Mouse (Mus musculus) large intestine, adult 2 months (tissue): Measurements from ENCODE around the gene Hecw2. TPM values are rescaled to one million over a fixed set of nuclear protein-coding genes. Genes with fewer than 3 reads are reported as not detected.

Source experiments
- DNase-seq: peaks from one replicate; pipeline ENCODE4 v3.0.0-alpha.2; 2012; ENCODE audit warnings: low read depth, low spot score
- WGBS: fragments of 180-500 bp; shearing (Covaris S2); methylation state at CpG from one replicate; pipeline ENCODE4 v1.1.7; 2018; 5-methylcytosine and 5-hydroxymethylcytosine counted together
- polyA plus RNA-seq: library from polyadenylated mRNA; depleted of rRNA; stranded (reverse); fragments of >200 nt; gene quantifications from 2 replicates; pipeline ENCODE4 v1.2.3, GENCODE M21; 2012

Hecw2 gene
- polyA plus RNA-seq, 1 experiment: 0.24 TPM

DNA sequence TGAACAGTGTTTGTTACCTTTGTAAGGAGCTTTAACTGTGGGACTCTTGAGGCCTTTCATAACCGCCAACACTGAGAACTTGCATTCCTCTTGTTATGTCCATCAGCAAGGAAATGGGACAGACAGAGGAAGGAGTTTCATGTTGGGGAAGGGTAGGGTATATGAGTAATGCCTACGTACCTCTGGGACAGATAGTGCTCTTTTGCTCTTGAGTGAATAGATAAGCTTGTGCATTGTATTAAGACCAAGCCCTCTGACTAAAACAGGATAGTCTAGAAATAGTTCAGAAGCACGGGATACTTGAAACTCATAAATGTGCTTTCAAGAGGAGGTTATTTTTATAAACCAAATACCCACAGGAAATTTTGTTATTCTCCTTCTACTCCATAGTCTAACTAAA, 191.7 kb downstream of the Hecw2 start:
- DNase-seq: no peak

DNA sequence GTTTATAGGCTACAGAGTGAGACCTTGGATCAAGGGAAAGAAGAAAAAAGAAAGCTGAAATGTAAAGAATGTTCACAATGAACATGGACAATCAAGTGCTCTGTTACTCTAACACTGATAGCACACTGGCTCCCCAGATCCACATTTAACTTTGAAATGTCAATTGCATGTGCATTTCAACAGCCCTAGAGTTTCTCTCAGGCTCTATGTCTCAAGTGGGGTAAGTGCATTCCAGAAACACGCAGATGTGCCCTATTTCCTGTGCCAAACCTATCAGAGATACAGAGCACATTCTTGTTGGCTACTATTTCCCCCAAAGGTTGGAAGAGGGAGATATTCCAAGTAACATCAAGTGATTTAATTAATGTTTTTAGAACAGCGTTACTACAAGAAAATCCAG, 192.9 kb downstream of the Hecw2 start:
- no peak for DNase-seq
- 83% methylated on average over 2 of the region's 2 CpGs for WGBS

More for the DNA sequence above, 191.7 kb downstream of the Hecw2 start:
- WGBS: 70% methylated on average over 3 of the region's 3 CpGs

DNA sequence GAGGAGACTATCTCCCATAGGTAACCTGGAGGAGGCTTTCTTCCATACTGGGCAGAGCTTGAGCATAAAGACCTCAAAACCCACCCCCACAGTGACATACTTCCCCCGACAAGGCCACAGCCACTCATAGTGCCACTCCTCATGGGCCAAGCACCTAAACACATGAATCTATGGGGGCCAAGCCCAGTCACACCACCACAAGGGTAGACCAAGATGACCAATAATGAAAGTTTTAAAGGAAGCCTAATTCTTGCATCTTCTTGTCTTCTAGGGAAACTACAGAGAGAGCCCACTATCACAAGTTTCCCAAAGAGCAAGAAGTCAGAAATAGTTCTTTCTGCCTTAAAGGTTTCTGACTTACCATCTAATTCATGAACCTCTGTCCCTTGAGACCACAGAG, 197.7 kb downstream of the Hecw2 start:
- 94% methylated on average over 1 of the region's 1 CpGs for WGBS
- no peak for DNase-seq

DNA sequence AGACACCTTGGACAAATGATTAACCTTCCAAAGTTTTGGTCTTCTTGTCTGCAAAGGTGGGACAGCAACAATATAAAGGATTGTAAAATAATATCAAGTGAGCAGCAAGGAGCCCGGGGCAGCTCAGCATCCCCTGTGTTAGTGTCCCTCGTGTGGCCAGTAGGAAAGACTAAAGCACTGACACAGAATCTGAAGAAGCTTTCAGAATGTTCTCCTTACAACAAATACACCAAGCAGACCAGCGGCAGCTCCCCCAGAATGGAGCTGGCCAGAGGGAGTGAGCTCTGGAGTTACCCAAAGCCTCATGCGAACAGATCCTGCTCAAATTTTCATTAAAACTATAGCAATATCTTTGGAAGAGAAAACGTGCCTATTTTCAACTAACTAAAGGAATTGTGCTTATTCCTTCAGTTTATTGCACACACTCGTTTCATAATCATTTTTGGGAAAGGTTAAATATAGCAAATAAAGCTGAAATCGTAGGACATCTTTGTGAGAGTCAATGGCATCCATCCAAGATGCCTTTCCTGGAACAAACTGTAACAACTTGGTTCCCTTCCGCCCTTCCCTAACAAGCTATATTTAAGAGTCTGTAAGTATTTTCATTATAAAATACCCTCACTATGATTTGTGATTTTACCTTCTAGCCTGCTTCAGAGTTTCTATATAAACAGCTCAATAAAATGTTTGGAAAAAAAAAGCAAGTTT, 208.6 kb downstream of the Hecw2 start:
- WGBS: 47% methylated on average over 8 of the region's 8 CpGs
- no peak for DNase-seq

DNA sequence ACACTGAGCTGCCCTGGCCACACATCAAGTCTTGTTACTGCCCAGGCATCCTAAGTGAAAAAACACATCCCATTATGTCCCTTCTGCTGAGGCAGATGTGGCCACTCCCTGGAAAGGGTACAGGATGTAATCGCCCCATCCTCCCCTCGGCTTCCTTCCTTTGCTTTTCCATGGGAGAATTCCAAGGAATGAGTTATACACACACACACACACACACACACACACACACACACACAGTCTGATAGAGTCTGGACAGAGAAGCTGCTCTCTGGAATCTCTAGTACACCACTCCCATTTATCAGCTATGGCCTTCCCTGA, 216.5 kb downstream of the Hecw2 start:
- no peak for DNase-seq
- WGBS: 78% methylated on average over 2 of the region's 2 CpGs

DNA sequence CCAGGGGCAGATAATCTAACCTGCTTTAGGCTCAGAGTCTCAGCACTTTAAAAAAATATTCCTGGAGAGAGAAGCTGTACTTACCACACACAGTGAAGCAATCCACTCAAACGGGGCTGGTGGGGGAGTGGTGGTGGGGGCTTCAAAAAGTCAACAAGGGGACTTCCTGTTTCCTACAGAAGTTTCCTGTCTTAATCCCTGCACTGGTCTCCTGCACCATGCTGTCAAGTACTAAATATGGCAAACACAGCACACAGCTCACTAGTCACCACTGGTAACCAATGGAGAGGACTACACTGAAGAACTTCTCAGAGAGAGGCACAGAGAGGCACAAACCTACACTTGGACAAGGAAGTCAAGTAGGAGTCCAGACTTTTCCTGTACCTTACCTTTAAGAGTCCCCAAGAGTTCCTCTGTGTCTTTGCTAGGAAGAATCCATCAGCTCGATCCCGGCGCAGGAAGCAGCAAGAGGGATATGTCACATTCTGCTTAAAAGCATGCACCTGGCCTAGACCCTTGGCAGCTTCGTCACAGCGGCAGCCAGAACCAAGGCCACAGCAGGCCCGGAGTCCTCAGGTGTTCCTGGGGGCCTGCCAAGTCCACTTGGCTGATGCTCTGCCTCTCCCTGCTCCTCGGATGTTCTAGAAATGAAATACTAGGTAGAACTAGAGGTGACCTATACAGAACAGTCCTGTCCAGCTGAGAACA, 217.0 kb downstream of the Hecw2 start:
- no peak for DNase-seq
- WGBS: 55% methylated on average over 8 of the region's 8 CpGs

DNA sequence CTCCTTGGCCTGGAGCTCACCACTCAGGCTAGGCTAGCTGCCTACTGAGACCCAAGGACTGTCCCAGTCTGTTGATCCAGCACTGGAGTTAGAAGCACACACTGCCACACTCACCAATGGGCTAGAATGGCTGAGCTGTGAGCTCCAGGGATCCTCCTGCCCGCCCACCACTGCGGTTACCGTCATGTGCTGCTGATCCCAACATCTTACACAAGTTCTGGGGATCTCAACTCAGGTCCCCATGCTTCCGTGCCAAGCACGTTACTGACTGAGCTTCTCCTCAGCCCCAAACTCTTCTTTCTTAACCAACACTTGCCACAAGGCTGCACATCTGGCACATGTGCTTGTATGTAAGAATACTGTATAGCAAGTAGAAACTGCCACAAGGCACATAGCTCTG, 218.2 kb downstream of the Hecw2 start:
- 94% methylated on average over 5 of the region's 5 CpGs for WGBS
- DNase-seq: no peak

DNA sequence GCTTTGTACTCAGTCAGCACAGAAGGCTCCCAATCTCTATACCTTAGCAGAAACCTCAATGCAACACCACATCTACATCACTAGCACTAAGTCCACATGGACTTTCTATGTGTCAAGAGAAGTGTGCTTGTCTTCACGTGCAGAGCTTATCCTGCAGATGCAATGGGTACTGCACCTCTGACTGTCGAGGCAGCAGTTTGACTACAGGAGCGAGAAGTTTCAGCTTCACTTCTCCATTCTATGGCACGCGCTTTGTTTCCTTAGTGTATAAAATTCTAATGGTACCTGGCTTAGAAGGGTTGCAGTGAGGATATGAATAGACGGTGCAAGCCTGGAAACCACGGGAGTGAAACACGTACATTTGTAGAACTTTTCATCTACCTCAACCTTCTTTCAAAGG, 218.9 kb downstream of the Hecw2 start:
- no peak for DNase-seq
- 89% methylated on average over 8 of the region's 8 CpGs for WGBS

DNA sequence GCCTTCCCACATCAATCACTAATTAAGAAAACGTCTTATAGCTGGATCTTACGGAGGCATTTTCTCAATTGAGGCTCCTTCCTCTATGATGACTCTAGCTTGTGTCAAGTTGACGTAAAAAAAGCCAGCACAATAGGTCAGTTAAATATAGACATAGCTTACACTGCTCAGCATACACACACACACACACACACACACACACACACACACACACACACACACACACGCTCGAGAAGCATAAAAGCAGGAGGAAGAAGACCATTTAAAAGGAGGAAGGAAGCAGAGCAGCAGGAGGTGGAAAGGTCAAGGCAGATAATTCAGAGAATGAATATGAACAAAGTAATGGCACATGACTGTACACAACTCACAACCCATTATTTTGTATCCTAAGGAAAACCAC, 220.0 kb downstream of the Hecw2 start:
- 38% methylated on average over 5 of the region's 5 CpGs for WGBS
- no peak for DNase-seq

DNA sequence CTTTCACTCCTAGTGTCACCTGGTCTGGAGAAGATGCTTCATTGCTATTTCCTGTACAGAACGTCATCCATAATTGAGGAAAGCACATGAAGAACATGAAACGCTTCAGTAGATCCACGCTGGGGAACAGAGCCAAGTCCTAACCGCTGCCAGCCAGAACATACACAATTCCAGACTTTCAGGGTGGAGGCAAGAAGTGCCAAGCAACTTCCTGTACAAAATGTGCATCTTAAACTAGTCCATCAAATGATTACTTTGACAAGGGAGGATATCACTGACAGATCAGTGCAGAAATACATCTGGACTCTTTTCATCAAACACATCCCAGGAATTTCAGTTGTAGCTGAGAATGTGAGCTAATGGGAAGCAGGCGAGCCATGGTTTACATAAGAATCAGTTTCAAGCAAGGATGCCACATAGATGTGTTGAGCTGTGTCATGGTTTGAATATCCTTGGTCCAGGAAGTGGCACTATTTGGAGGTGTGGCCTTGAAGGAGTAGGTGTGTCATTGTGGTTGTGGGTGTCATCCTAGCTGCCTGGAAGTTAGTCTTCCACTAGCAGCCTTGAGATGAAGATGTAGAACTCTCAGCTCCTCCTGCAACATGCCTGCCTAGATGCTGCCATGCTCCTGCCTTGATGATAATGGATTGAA, 224.5 kb downstream of the Hecw2 start:
- no peak for DNase-seq
- 69% methylated on average over 5 of the region's 5 CpGs for WGBS

DNA sequence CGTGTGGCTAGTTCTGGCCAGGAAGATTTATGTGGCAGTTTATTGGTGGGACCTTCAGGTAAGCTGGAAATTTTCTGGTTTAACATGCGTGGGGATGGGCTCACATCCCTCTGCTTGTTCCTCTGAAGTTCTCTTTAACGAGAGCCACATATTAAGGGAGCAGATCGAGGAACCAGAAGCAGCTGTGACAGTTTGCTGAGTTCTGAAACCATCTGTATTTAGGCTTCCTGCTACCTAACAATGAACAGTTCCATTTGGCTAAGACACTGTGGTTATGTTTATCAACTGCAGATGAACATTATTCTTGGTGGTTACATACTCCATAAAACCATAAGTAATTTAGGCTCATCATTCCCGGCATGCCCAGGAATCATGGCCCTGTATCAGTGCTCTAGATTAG, 242.6 kb downstream of the Hecw2 start:
- WGBS: 36% methylated on average over 5 of the region's 5 CpGs

DNA sequence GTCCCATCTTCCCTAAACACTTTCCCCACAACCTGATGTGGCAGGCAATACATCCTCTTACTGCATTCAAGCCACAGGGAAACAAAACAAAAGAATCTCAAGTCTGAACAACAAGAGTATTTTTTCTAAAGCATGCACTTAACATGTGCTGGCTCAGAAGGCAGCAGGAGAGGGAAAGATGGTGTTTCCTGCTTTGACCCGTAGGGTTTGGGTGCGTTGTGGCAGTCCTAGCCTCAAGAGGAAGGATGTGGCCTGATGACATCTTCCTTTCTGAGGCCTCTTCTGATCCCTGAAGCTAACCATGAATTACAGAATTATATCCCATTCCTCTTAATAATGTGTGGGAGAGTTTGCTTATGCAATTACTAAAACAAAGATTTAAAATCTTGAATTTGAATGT, 249.2 kb downstream of the Hecw2 start:
- WGBS: 66% methylated on average over 2 of the region's 2 CpGs
- no peak for DNase-seq

More for the DNA sequence above, 242.6 kb downstream of the Hecw2 start:
- no peak for DNase-seq

DNA sequence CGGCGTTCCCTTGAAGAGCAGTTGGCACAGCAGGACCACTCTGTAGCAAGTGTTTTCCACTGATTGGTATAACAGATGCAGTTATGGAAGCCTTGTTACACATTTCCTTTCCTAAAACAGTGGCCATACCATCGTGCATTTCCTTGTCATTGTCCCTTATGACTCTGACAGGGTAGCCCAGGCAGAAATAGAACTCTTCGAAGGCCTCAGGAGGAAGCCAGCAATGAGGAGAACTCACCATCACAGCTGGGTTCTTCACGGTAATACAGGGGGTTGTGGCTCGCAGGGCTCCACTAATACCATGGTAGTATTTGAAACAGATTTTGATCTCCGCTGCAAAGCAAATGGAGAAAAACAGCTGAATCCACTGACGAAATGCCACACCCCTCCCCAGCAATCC, 252.5 kb downstream of the Hecw2 start:
- no peak for DNase-seq
- 77% methylated on average over 8 of the region's 8 CpGs for WGBS

DNA sequence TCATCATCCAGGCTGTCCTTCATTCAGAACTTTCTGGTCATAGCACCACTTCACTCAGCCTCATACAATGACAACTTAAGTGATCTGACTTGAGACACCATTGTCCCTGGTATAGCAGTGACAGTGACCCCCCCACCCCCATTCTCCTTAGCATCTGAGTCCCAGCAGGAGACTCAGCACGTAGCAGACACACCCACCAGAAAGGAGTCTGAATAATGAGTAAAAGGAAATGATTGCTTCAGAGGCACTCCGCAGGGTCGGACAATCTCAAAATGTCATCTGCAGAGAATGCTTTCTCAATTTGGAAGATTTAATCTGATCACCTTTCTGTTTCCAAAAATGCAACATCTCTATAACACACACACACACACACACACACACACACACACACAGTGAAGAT, 253.4 kb downstream of the Hecw2 start:
- DNase-seq: no peak
- 66% methylated on average over 3 of the region's 3 CpGs for WGBS

DNA sequence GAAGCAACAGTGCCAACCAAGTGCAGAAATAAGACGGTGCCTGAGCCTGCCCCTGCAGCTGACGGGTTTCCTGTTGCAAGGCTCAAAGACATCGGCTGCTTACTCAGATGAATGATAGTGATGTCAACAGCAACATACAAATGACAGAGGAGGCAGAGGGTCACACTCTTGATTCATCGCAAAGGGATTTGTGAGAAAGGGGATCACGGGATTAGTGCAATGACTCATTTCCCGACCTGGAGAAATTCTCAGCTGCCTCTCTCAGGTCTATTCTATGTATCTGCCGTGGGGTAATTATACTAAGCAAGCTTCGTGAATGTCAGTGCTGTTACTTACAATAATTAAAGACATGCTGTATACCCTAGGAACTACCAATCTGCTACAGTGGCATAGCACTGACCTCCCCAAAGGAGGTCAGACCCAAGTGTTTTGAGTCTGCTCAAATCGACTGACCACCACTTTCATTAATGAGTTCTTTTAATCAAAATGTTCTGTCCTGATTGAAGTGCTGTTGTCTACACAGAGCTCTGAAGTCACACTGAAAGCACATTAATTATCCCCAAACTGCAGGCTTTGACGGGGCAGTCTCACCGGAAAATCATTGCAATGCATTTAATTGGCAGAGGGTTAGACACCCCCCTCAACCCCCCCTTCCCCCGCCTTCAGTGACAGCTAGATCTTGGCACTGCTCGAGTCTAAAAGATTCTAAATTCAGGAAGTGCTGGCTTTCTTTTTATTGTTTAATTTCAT, 254.5 kb downstream of the Hecw2 start:
- DNase-seq: no peak
- 54% methylated on average over 13 of the region's 13 CpGs for WGBS

DNA sequence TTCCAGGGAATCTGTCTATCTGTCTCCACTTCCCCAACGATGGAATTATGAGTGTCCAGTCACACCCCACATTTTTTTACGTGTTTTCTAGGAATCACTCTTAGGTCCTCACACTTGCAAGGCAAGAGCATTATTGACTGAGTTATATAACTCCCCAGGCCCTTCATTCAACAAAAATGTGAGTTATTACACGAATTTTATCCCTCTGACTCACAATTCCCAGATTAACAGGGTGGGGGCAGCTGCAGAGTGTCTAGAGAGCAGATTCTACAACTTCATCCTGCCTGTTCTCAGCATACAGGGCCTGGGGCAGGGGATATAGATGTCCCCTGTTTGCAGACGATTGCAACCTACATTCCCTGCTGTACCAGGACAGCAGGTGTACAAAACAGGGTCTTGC, 255.7 kb downstream of the Hecw2 start:
- WGBS: 51% methylated on average over 4 of the region's 4 CpGs
- DNase-seq: no peak

DNA sequence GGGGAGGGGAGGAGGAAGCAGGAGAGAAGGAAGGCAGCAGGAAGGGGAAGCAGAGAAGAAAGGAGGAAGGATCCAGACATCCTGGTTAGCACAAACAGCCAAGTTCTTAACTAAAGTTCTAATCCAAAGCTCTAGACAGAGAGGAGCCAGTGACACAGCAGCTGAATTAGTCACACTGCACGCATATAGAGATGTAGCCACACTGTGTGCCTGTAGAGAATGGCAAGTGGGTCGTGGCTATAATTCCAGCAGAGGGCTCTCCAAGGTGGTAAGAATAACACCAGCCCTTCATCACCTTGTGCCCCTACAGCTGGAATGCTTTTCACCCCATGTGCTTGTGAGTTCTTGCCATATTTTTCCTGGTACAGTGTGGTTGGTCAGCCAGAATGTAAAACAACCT, 261.7 kb downstream of the Hecw2 start:
- WGBS: 50% methylated on average over 2 of the region's 2 CpGs
- DNase-seq: no peak

DNA sequence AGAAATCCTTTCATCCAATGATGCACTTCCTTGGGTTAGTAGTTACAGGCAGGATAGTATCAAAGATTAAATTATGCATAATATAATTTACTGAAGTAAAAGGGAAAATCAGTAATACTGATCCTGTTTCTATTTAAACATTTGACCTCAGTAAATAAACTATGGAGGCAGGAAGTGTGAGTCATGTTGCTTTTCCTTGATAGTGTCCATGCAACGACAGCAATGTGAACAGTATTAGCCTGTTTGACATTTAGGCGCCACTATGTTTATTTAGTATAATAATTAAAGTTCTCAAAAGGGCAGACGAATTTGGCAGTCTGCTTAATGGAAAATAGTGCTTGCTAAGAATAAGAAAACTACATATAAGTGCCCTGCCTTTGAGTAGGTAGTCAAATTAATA, 263.7 kb downstream of the Hecw2 start:
- 22% methylated on average over 3 of the region's 3 CpGs for WGBS
- no peak for DNase-seq

DNA sequence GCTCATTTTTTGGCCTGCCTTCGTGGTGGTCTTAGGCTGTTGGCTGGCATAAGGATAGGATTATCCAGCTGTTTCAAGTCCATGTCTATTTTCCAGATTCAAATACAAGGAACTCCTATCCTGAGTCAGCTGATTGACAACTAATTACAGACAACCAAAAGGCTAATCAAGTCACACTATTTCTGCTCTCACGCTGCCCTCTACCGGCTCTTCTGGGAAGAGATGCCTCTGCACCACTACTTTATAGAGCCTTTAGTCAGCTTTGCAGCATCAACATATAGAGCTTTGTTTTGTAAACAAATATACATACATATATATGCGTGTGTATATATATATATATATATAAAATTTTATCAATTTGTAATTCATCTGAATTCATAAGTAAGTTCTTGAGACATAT, 267.4 kb downstream of the Hecw2 start:
- WGBS: 26% methylated on average over 4 of the region's 4 CpGs
- peak; percentile 22 for DNase-seq

DNA sequence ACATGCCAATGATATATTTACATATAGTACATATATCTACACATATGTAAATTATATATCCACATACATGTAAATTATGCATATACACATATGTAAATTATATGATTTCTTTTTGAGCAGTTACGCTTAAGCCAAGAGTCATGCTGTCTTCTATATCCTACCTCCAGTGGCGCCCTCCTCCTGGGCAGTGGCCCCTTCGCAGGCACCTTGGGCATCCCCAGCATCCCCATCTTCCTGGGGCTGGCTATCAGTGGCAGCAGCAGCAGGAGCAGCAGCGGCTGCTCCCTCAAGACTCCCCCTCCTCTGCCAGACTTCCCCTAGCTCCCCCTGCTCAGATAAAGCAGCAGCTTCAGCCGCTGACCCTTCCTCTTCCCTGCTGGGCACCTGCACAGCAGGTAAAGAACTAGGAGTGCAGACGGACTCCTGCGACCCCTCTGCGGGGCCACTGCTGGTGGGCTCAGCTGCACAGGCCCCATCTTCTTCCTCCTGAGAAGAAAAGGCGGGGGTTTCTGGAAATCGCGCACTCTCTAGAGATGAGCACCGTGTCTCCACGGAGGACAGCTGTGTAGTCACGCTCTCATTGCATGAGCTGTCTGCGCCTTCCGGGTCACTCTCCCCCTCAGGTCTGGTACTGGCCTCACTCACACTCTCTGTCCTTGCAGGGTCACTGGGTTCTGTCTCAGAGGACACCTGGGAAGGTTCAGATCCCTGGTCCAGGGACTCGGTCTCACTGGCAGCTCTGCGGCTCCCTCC, 269.6 kb downstream of the Hecw2 start:
- DNase-seq: no peak
- WGBS: 64% methylated on average over 18 of the region's 18 CpGs
